Mouse (Mus musculus) embryo, embryonic 10 days (tissue): ENCODE data around the gene Il23a.
"Not testable (repeated sequence)": the region's sequence is repeated elsewhere in the genome, so short reads cannot be mapped to it uniquely, and the experiment has no call there.

ENCODE experiments used
- DNase-seq: peaks from one replicate; pipeline ENCODE4 v3.0.0-alpha.2; 2015; ENCODE audit warnings: low spot score

The Il23a gene

GRCm38 (mm10) chr10:128303126-128304021, 4.8 kb upstream of the Il23a start, which contains the start of gene Pan2:
Gene Pan2 (plus strand): TSS chr10:128303335.
- peak; percentile 99 for DNase-seq

- DNase-seq = no peak
Measured at GRCm38 (mm10) chr10:128302785-128303125, 4.2 kb upstream of the Il23a start.

- no peak for DNase-seq
Measured at GRCm38 (mm10) chr10:128302357-128302756, 3.8 kb upstream of the Il23a start.

- DNase-seq = no peak
Measured at GRCm38 (mm10) chr10:128298243-128298642, 309 bp downstream of the Il23a start.

- no peak for DNase-seq
Measured at GRCm38 (mm10) chr10:128297622-128298021, 930 bp downstream of the Il23a start.

GRCm38 (mm10) chr10:128297221-128297620, 1.3 kb downstream of the Il23a start:
- DNase-seq = no peak

- DNase-seq = no peak
Measured at GRCm38 (mm10) chr10:128296370-128297090, 2.0 kb downstream of the Il23a start.

- DNase-seq = not testable (repeated sequence)
Measured at GRCm38 (mm10) chr10:128290594-128290993, 8.0 kb downstream of the Il23a start.

GRCm38 (mm10) chr10:128283604-128284579, 14.7 kb downstream of the Il23a start:
- DNase-seq = peak; percentile 84

- no peak for DNase-seq
Measured at GRCm38 (mm10) chr10:128282886-128283450, 15.6 kb downstream of the Il23a start.

- DNase-seq = no peak
Measured at GRCm38 (mm10) chr10:128281682-128282081, 16.9 kb downstream of the Il23a start.

GRCm38 (mm10) chr10:128280943-128281342, 17.6 kb downstream of the Il23a start:
- DNase-seq = no peak

GRCm38 (mm10) chr10:128278158-128278557, 20.4 kb downstream of the Il23a start:
- no peak for DNase-seq

GRCm38 (mm10) chr10:128275374-128275773, 23.2 kb downstream of the Il23a start:
- not testable (repeated sequence) for DNase-seq

- DNase-seq = not testable (repeated sequence)
Measured at GRCm38 (mm10) chr10:128272819-128273439, 25.6 kb downstream of the Il23a start.

- no peak for DNase-seq
Measured at GRCm38 (mm10) chr10:128271883-128272282, 26.7 kb downstream of the Il23a start.

GRCm38 (mm10) chr10:128270866-128271265, 27.7 kb downstream of the Il23a start:
- DNase-seq = no peak

- DNase-seq = peak; percentile 99
Measured at GRCm38 (mm10) chr10:128270287-128270841, 28.2 kb downstream of the Il23a start, which contains the start of gene Stat2. Gene Stat2 (plus strand): TSS chr10:128270559.

- no peak for DNase-seq
Measured at GRCm38 (mm10) chr10:128269206-128269910, 29.2 kb downstream of the Il23a start.

- no peak for DNase-seq
Measured at GRCm38 (mm10) chr10:128268371-128268770, 30.2 kb downstream of the Il23a start, which contains the start of gene Apof. Gene Apof (plus strand): TSS chr10:128268671.
